Mouse (Mus musculus) hindbrain, postnatal 0 days (tissue): ENCODE measurements at regions not wholly inside any gene's neighbourhood (a gene's known extent, or its start where the extent isn't known, plus 50 kb on each side); places are given as distances from the start of the nearest gene placed in this dataset.

Experiments
- ATAC-seq: fragments of 200-750 bp; cut with Nextera tagmentation; 2 replicates; pipeline ENCODE4 v1.8.0; 2017; ENCODE audit warnings: mild to moderate bottlenecking, moderate TSS enrichment, moderate library complexity
- DNase-seq: peaks from one replicate; pipeline ENCODE4 v3.0.0-alpha.2; 2015; ENCODE audit warnings: low spot score
- H3K27ac ChIP-seq: fragments of 300-500 bp; sonication (generic); 2 replicates; pipeline ENCODE4 v1.5.1; 2014; ENCODE audit warnings: mild to moderate bottlenecking
- H3K27me3 ChIP-seq: fragments of 300-500 bp; sonication (generic); 2 replicates; pipeline ENCODE4 v1.6.1; 2014; ENCODE audit warnings: low read length, mixed read lengths; ENCODE audit not compliant: insufficient read depth
- H3K36me3 ChIP-seq: fragments of 300-500 bp; sonication (generic); 2 replicates; pipeline ENCODE4 v1.6.1; 2014; ENCODE audit warnings: low read length, mixed read lengths; ENCODE audit not compliant: insufficient read depth
- H3K4me1 ChIP-seq: fragments of 300-500 bp; sonication (generic); 2 replicates; pipeline ENCODE4 v1.6.1; 2014; ENCODE audit warnings: antibody characterized with exemption, low read length, mixed read lengths; ENCODE audit not compliant: insufficient read depth
- H3K4me2 ChIP-seq: fragments of 300-500 bp; sonication (generic); 2 replicates; pipeline ENCODE4 v1.6.1; 2014; ENCODE audit warnings: low read depth, mild to moderate bottlenecking, low read length, moderate library complexity, mixed read lengths
- H3K4me3 ChIP-seq: fragments of 300-500 bp; sonication (generic); 2 replicates; pipeline ENCODE4 v1.5.1; 2014; ENCODE audit warnings: low read length
- H3K9ac ChIP-seq: fragments of 300-500 bp; sonication (generic); replicated peaks from 2 replicates; pipeline ENCODE4 v1.6.1; 2014; ENCODE audit warnings: mild to moderate bottlenecking, low read length, moderate library complexity, mixed read lengths
- H3K9me3 ChIP-seq: fragments of 300-500 bp; sonication (generic); 2 replicates; pipeline ENCODE4 v1.6.1; 2016; ENCODE audit warnings: low read length, mixed read lengths
- CTCF ChIP-seq: IDR thresholded peaks from 2 replicates; pipeline ENCODE4 v1.5.1; 2016; ENCODE audit warnings: antibody characterized with exemption, control low read depth, low read depth
- WGBS: fragments of 180-500 bp; shearing (Covaris S2); extraction: QIAGEN DNeasy Blood & Tissue Kit; methylation state at CpG from one replicate; pipeline ENCODE4 v1.1.7; 2014; 5-methylcytosine and 5-hydroxymethylcytosine counted together

GRCm38 (mm10) chr10:68353692-68354232 lies 75.2 kb upstream of the Arid5b start:
- Histone ChIP-seq H3K36me3 (no peaks in the 10 kb centered on the region), H3K4me2 (no peak overlapping the region), H3K27me3 (no peaks in the 10 kb centered on the region), H3K9ac (no peak overlapping the region), H3K4me3 (no peak overlapping the region), H3K4me1 (peaks cover 5% of the 10 kb centered on the region), H3K9me3 (no peaks in the 10 kb centered on the region), H3K27ac (no peak overlapping the region)
- WGBS: 75% methylated on average over 18 of the region's 18 CpGs
- no peak for TF ChIP-seq CTCF
- DNase-seq: no peak
- ATAC-seq: no peak

- Histone ChIP-seq H3K9me3 (no peaks in the 10 kb centered on the region), H3K27me3 (no peaks in the 10 kb centered on the region), H3K4me2 (no peak overlapping the region), H3K27ac (no peak overlapping the region), H3K4me3 (no peak overlapping the region), H3K36me3 (no peaks in the 10 kb centered on the region), H3K9ac (no peak overlapping the region), H3K4me1 (peaks cover 5% of the 10 kb centered on the region)
- 43% methylated on average over 8 of the region's 8 CpGs for WGBS
- ATAC-seq (no peak), DNase-seq (peak; percentile 10)
- TF ChIP-seq CTCF: no peak
These were observed 73.5 kb upstream of the Arid5b start for GRCm38 (mm10) chr10:68351841-68352555.

GRCm38 (mm10) chr10:68351441-68351840 lies 72.9 kb upstream of the Arid5b start:
- Histone ChIP-seq H3K4me3 (no peak overlapping the region), H3K4me2 (no peak overlapping the region), H3K9me3 (no peaks in the 10 kb centered on the region), H3K4me1 (peaks cover 5% of the 10 kb centered on the region), H3K36me3 (no peaks in the 10 kb centered on the region), H3K27ac (no peak overlapping the region), H3K27me3 (no peaks in the 10 kb centered on the region), H3K9ac (no peak overlapping the region)
- TF ChIP-seq CTCF: no peak
- 79% methylated on average over 5 of the region's 5 CpGs for WGBS
- ATAC-seq (no peak), DNase-seq (no peak)

- Histone ChIP-seq H3K4me3 (no peak overlapping the region), H3K9me3 (no peaks in the 10 kb centered on the region), H3K27ac (no peak overlapping the region), H3K4me2 (no peak overlapping the region), H3K27me3 (no peaks in the 10 kb centered on the region), H3K4me1 (peaks cover 2% of the 10 kb centered on the region), H3K9ac (no peak overlapping the region), H3K36me3 (no peaks in the 10 kb centered on the region)
- 90% methylated on average over 12 of the region's 12 CpGs for whole genome bisulfite sequencing
- no peak for TF ChIP-seq CTCF
- ATAC-seq: no peak
- no peak for DNase-seq
These were observed 72.3 kb upstream of the Arid5b start for GRCm38 (mm10) chr10:68350798-68351197.

- Histone ChIP-seq H3K36me3 (no peaks in the 10 kb centered on the region), H3K27me3 (no peaks in the 10 kb centered on the region), H3K4me1 (no peaks in the 10 kb centered on the region), H3K27ac (no peak overlapping the region), H3K4me3 (no peak overlapping the region), H3K9me3 (peaks cover 2% of the 10 kb centered on the region), H3K9ac (no peak overlapping the region), H3K4me2 (no peak overlapping the region)
- DNase-seq (no peak), ATAC-seq (no peak)
- TF ChIP-seq CTCF: no peak
- 92% methylated on average over 7 of the region's 7 CpGs for WGBS
These were observed 69.3 kb upstream of the Arid5b start for GRCm38 (mm10) chr10:68347806-68348205.

- peaks cover 6% of the 10 kb centered on the region for H3K9me3 ChIP-seq
- ATAC-seq (no peak), DNase-seq (no peak)
- WGBS: 82% methylated on average over 18 of the region's 18 CpGs
- H3K36me3 ChIP-seq: no peaks in the 10 kb centered on the region
- TF ChIP-seq CTCF: no peak
- H3K4me3 ChIP-seq: no peak overlapping the region
- H3K9ac ChIP-seq: no peak overlapping the region
- H3K27me3 ChIP-seq: no peaks in the 10 kb centered on the region
- no peak overlapping the region for H3K27ac ChIP-seq
- H3K4me1 ChIP-seq: no peaks in the 10 kb centered on the region
- H3K4me2 ChIP-seq: no peak overlapping the region
These were observed 66.6 kb upstream of the Arid5b start for GRCm38 (mm10) chr10:68344991-68345720.

GRCm38 (mm10) chr10:68344211-68344610 lies 65.7 kb upstream of the Arid5b start:
- H3K36me3 ChIP-seq: no peaks in the 10 kb centered on the region
- no peaks in the 10 kb centered on the region for H3K27me3 ChIP-seq
- H3K27ac ChIP-seq: no peak overlapping the region
- DNase-seq: no peak
- peaks cover 6% of the 10 kb centered on the region for H3K9me3 ChIP-seq
- no peak overlapping the region for H3K4me2 ChIP-seq
- no peak for TF ChIP-seq CTCF
- WGBS: 93% methylated on average over 2 of the region's 2 CpGs
- no peak overlapping the region for H3K4me3 ChIP-seq
- H3K4me1 ChIP-seq: no peaks in the 10 kb centered on the region
- no peak for ATAC-seq
- no peak overlapping the region for H3K9ac ChIP-seq
